Mouse (Mus musculus) hindbrain, embryonic 16.5 days (tissue): ENCODE results near the gene Vamp1. TPM values are rescaled to one million over a fixed set of nuclear protein-coding genes. Genes with fewer than 3 reads are reported as not detected.
"Not testable (repeated sequence)": the region's sequence is repeated elsewhere in the genome, so short reads cannot be mapped to it uniquely, and the experiment has no call there.

Experiments
- ATAC-seq: fragments of 200-750 bp; cut with Nextera tagmentation; 2 replicates; pipeline ENCODE4 v1.8.0; 2017; ENCODE audit warnings: moderate TSS enrichment, moderate library complexity
- H3K27ac ChIP-seq: fragments of 300-500 bp; sonication (generic); 2 replicates; pipeline ENCODE4 v1.5.1; 2014; ENCODE audit warnings: low read depth, mild to moderate bottlenecking, control low read depth, low read length, moderate library complexity
- H3K27me3 ChIP-seq: fragments of 300-500 bp; sonication (generic); replicated peaks from 2 replicates; pipeline ENCODE4 v1.6.1; 2014; ENCODE audit warnings: low read length; ENCODE audit not compliant: control insufficient read depth, insufficient read depth
- H3K36me3 ChIP-seq: fragments of 300-500 bp; sonication (generic); 2 replicates; pipeline ENCODE4 v1.6.1; 2014; ENCODE audit warnings: mild to moderate bottlenecking, low read length, moderate library complexity, mixed read lengths; ENCODE audit not compliant: control insufficient read depth, insufficient read depth
- H3K4me1 ChIP-seq: fragments of 300-500 bp; sonication (generic); 2 replicates; pipeline ENCODE4 v1.6.1; 2014; ENCODE audit warnings: low read depth, low read length; ENCODE audit not compliant: control insufficient read depth, insufficient read depth
- H3K4me2 ChIP-seq: fragments of 300-500 bp; sonication (generic); 2 replicates; pipeline ENCODE4 v1.6.1; 2014; ENCODE audit warnings: mild to moderate bottlenecking, low read length, control low read depth, moderate library complexity
- H3K4me3 ChIP-seq: fragments of 300-500 bp; sonication (generic); 2 replicates; pipeline ENCODE4 v1.5.1; 2014; ENCODE audit warnings: mild to moderate bottlenecking, low read length, control low read depth, moderate library complexity
- H3K9ac ChIP-seq: fragments of 300-500 bp; sonication (generic); 2 replicates; pipeline ENCODE4 v1.6.1; 2014; ENCODE audit warnings: low read depth, mild to moderate bottlenecking, control low read depth, low read length, moderate library complexity
- H3K9me3 ChIP-seq: fragments of 300-500 bp; sonication (generic); 2 replicates; pipeline ENCODE4 v1.6.1; 2014; ENCODE audit warnings: mild to moderate bottlenecking, low read length, moderate library complexity; ENCODE audit not compliant: control insufficient read depth
- WGBS: fragments of 180-500 bp; shearing (Covaris S2); extraction: QIAGEN DNeasy Blood & Tissue Kit; methylation state at CpG from one replicate; pipeline ENCODE4 v1.1.7; 2014; 5-methylcytosine and 5-hydroxymethylcytosine counted together
- polyA plus RNA-seq: library from polyadenylated mRNA; unstranded; fragments of >200 nt; fragmentation: Nextera tagmentation; extraction: Ambion mirVana; gene quantifications from 2 replicates; pipeline ENCODE4 v1.2.1, GENCODE M21; 2015

Vamp1 gene
- polyA plus RNA-seq, 1 experiment from 2014 or later, result 52.8 TPM

- Histone ChIP-seq H3K36me3 (no peaks in the 10 kb centered on the region), H3K9me3 (no peaks in the 10 kb centered on the region), H3K4me2 (no peak overlapping the region), H3K27ac (no peak overlapping the region), H3K4me3 (no peak overlapping the region), H3K27me3 (no peaks in the 10 kb centered on the region), H3K9ac (no peak overlapping the region), H3K4me1 (no peaks in the 10 kb centered on the region)
- 77% methylated on average over 13 of the region's 13 CpGs for WGBS
- no peak for ATAC-seq
Observed at GRCm38 (mm10) chr6:125266091-125266490, 50.7 kb downstream of the Vamp1 start.

GRCm38 (mm10) chr6:125266600-125266999 lies 51.2 kb downstream of the Vamp1 start:
- not testable (repeated sequence) for H3K27ac ChIP-seq, ATAC-seq
- 63% methylated on average over 6 of the region's 6 CpGs for WGBS

GRCm38 (mm10) chr6:125267469-125267868 lies 52.1 kb downstream of the Vamp1 start:
- peaks cover 3% of the 10 kb centered on the region for H3K4me1 ChIP-seq
- ATAC-seq, result no peak
- no peaks in the 10 kb centered on the region for H3K9me3 ChIP-seq
- WGBS, result 81% methylated on average over 3 of the region's 3 CpGs
- H3K27ac ChIP-seq, result no peak overlapping the region
- no peak overlapping the region for H3K9ac ChIP-seq
- no peak overlapping the region for H3K4me3 ChIP-seq
- no peaks in the 10 kb centered on the region for H3K36me3 ChIP-seq
- no peaks in the 10 kb centered on the region for H3K27me3 ChIP-seq
- H3K4me2 ChIP-seq, result no peak overlapping the region

More at GRCm38 (mm10) chr6:125266600-125266999, 51.2 kb downstream of the Vamp1 start:
- H3K4me1 ChIP-seq, H3K4me2 ChIP-seq, H3K9me3 ChIP-seq, H3K36me3 ChIP-seq, H3K9ac ChIP-seq, H3K4me3 ChIP-seq, H3K27me3 ChIP-seq: not testable (repeated sequence)

GRCm38 (mm10) chr6:125268799-125269198 lies 53.4 kb downstream of the Vamp1 start:
- ATAC-seq, result no peak
- Histone ChIP-seq H3K27ac (no peak overlapping the region), H3K4me3 (no peak overlapping the region), H3K9ac (no peak overlapping the region), H3K9me3 (no peaks in the 10 kb centered on the region), H3K4me2 (no peak overlapping the region), H3K36me3 (no peaks in the 10 kb centered on the region), H3K4me1 (peaks cover 3% of the 10 kb centered on the region), H3K27me3 (no peaks in the 10 kb centered on the region)
- WGBS, result 57% methylated on average over 6 of the region's 6 CpGs

- Histone ChIP-seq H3K27ac (no peak overlapping the region; the same call in 1 of the 2 replicates), H3K4me3 (peak overlapping the region; percentile 19; the same call in 1 of the 2 replicates), H3K9ac (peak overlapping the region; percentile 52), H3K9me3 (no peaks in the 10 kb centered on the region), H3K27me3 (no peaks in the 10 kb centered on the region), H3K4me2 (peak overlapping the region; percentile 54), H3K4me1 (peaks cover 3% of the 10 kb centered on the region), H3K36me3 (no peaks in the 10 kb centered on the region)
- WGBS, result 17% methylated on average over 17 of the region's 17 CpGs
- peak; percentile 94 for ATAC-seq
Observed at GRCm38 (mm10) chr6:125271455-125272227, 56.3 kb downstream of the Vamp1 start.

- ATAC-seq, result no peak
- Histone ChIP-seq H3K9ac (no peak overlapping the region), H3K9me3 (no peaks in the 10 kb centered on the region), H3K4me2 (no peak overlapping the region), H3K4me3 (no peak overlapping the region), H3K4me1 (peaks cover 3% of the 10 kb centered on the region), H3K36me3 (no peaks in the 10 kb centered on the region), H3K27me3 (no peaks in the 10 kb centered on the region), H3K27ac (no peak overlapping the region)
- 81% methylated on average over 10 of the region's 10 CpGs for WGBS
Observed at GRCm38 (mm10) chr6:125272228-125272785, 57.0 kb downstream of the Vamp1 start.

- no peak overlapping the region for H3K27ac ChIP-seq
- H3K27me3 ChIP-seq, result no peaks in the 10 kb centered on the region
- H3K4me1 ChIP-seq, result peaks cover 3% of the 10 kb centered on the region
- no peaks in the 10 kb centered on the region for H3K9me3 ChIP-seq
- WGBS, result 63% methylated on average over 15 of the region's 15 CpGs
- H3K9ac ChIP-seq, result no peak overlapping the region
- no peak overlapping the region for H3K4me3 ChIP-seq
- H3K36me3 ChIP-seq, result no peaks in the 10 kb centered on the region
- ATAC-seq, result no peak
- H3K4me2 ChIP-seq, result no peak overlapping the region
Observed at GRCm38 (mm10) chr6:125274841-125275563, 59.7 kb downstream of the Vamp1 start.

GRCm38 (mm10) chr6:125279729-125280128 lies 64.4 kb downstream of the Vamp1 start:
- H3K36me3 ChIP-seq, result no peaks in the 10 kb centered on the region
- H3K4me2 ChIP-seq, result no peak overlapping the region
- no peak for ATAC-seq
- H3K4me3 ChIP-seq, result no peak overlapping the region
- H3K27me3 ChIP-seq, result no peaks in the 10 kb centered on the region
- H3K9me3 ChIP-seq, result no peaks in the 10 kb centered on the region
- no peak overlapping the region for H3K27ac ChIP-seq
- no peaks in the 10 kb centered on the region for H3K4me1 ChIP-seq
- no peak overlapping the region for H3K9ac ChIP-seq
- 55% methylated on average over 8 of the region's 8 CpGs for WGBS

GRCm38 (mm10) chr6:125282721-125283120 lies 67.4 kb downstream of the Vamp1 start:
- H3K4me1 ChIP-seq, H3K4me3 ChIP-seq, H3K36me3 ChIP-seq, H3K9me3 ChIP-seq, H3K4me2 ChIP-seq, H3K27me3 ChIP-seq, ATAC-seq, H3K9ac ChIP-seq, H3K27ac ChIP-seq: not testable (repeated sequence)
- WGBS, result 90% methylated on average over 12 of the region's 13 CpGs
